Mouse (Mus musculus) erythroblast, embryonic 14.5 days (primary cell): ENCODE results near the gene Zfp655.
"Not testable (repeated sequence)": the region's sequence is repeated elsewhere in the genome, so short reads cannot be mapped to it uniquely, and the experiment has no call there.

Source experiments
- GATA1 ChIP-seq: IDR thresholded peaks from 2 replicates; pipeline ENCODE4 v1.6.1; 2012; ENCODE audit warnings: low read length, inconsistent platforms, mixed read lengths
- TAL1 ChIP-seq: IDR thresholded peaks from 3 replicates; pipeline ENCODE4 v1.6.1; 2012; ENCODE audit warnings: low read length, inconsistent platforms, mixed read lengths

GRCm38 (mm10) chr5:145208391-145208790 lies 23.1 kb upstream of the Zfp655 start:
- not testable (repeated sequence) for TF ChIP-seq TAL1, GATA1
